Mouse (Mus musculus) hindbrain, embryonic 12.5 days (tissue): ENCODE measurements around the gene Pcyt2. TPM values are rescaled to one million over a fixed set of nuclear protein-coding genes. Genes with fewer than 3 reads are reported as not detected.

ENCODE experiments used
- microRNA-seq: library from miRNA; unstranded; fragments of <30 nt; microRNA quantifications from one replicate; pipeline ENCODE4, GENCODE M21; 2017
- polyA plus RNA-seq: library from polyadenylated mRNA; unstranded; fragments of >200 nt; fragmentation: Nextera tagmentation; extraction: Ambion mirVana; gene quantifications from 2 replicates; pipeline ENCODE4 v1.2.1, GENCODE M21; 2016

Pcyt2 gene
- polyA plus RNA-seq, 1 experiment from 2014 or later = 148 TPM

Small RNA genes lying within 50 kb of the gene (microRNA-seq; reads per million reads assigned to microRNA genes)
- gene Mir6936 = 3.8 reads per million, percentile 6 among the genes with 10 or more reads in this experiment

Other genes with a start within 250 kb of the Pcyt2 start
- 52.2 and 59.1 TPM in 2 replicates for gene Faap100, start 239.2 kb downstream of the Pcyt2 start, polyA plus RNA-seq
- gene Nploc4, start 180.2 kb downstream of the Pcyt2 start, polyA plus RNA-seq = 51.4 and 51.5 TPM in 2 replicates
- not detected in 2 replicates for gene Tspan10, start 175.3 kb downstream of the Pcyt2 start, polyA plus RNA-seq
- gene Pde6g, start 164.4 kb downstream of the Pcyt2 start, polyA plus RNA-seq = not detected in 2 replicates
- 10.6 and 11.3 TPM in 2 replicates for gene Oxld1, start 159.9 kb downstream of the Pcyt2 start, polyA plus RNA-seq
- 33.8 and 35.5 TPM in 2 replicates for gene Ccdc137, start 159.8 kb downstream of the Pcyt2 start, polyA plus RNA-seq
- 57.1 and 58.4 TPM in 2 replicates for gene Arl16, start 150.3 kb downstream of the Pcyt2 start, polyA plus RNA-seq
- 104 and 108 TPM in 2 replicates for gene Mrpl12, start 133.3 kb downstream of the Pcyt2 start, polyA plus RNA-seq
- gene Slc25a10, start 126.1 kb downstream of the Pcyt2 start, polyA plus RNA-seq = 37.7 and 38.0 TPM in 2 replicates
- gene Gcgr, start 87.2 kb downstream of the Pcyt2 start, polyA plus RNA-seq = 0.47 and 0.54 TPM in 2 replicates
- gene Mcrip1, start 68.2 kb downstream of the Pcyt2 start, polyA plus RNA-seq = 210 and 219 TPM in 2 replicates
- not detected in 2 replicates for gene Ppp1r27, start 66.8 kb downstream of the Pcyt2 start, polyA plus RNA-seq
- gene P4hb, start 44.7 kb downstream of the Pcyt2 start, polyA plus RNA-seq = 473 and 486 TPM in 2 replicates
- gene Arhgdia, start 36.3 kb downstream of the Pcyt2 start, polyA plus RNA-seq = 548 TPM in 2 replicates
- 539 and 588 TPM in 2 replicates for gene Alyref, start 19.6 kb downstream of the Pcyt2 start, polyA plus RNA-seq
- gene Anapc11, start 19.5 kb downstream of the Pcyt2 start, polyA plus RNA-seq = 153 and 170 TPM in 2 replicates
- gene Npb, start 9.5 kb downstream of the Pcyt2 start, polyA plus RNA-seq = 1.0 and 1.3 TPM in 2 replicates
- 43.9 and 50.0 TPM in 2 replicates for gene Sirt7, start 7.3 kb upstream of the Pcyt2 start, polyA plus RNA-seq
- gene Mafg, start 15.7 kb upstream of the Pcyt2 start, polyA plus RNA-seq = 40.1 TPM in 2 replicates
- 28.5 and 28.8 TPM in 2 replicates for gene Pycr1, start 25.8 kb upstream of the Pcyt2 start, polyA plus RNA-seq
- gene Myadml2, start 30.2 kb upstream of the Pcyt2 start, polyA plus RNA-seq = 0.39 and 0.60 TPM in 2 replicates
- gene Notum, start 43.2 kb upstream of the Pcyt2 start, polyA plus RNA-seq = 1.7 and 3.0 TPM in 2 replicates
- 144 and 151 TPM in 2 replicates for gene Aspscr1, start 55.0 kb upstream of the Pcyt2 start, polyA plus RNA-seq
- gene Cenpx, start 95.8 kb upstream of the Pcyt2 start, polyA plus RNA-seq = 106 and 113 TPM in 2 replicates
- 75.3 and 78.8 TPM in 2 replicates for gene Lrrc45, start 96.0 kb upstream of the Pcyt2 start, polyA plus RNA-seq
- 98.4 and 99.9 TPM in 2 replicates for gene Rac3, start 103.5 kb upstream of the Pcyt2 start, polyA plus RNA-seq
- 11.6 and 12.2 TPM in 2 replicates for gene Dcxr, start 109.3 kb upstream of the Pcyt2 start, polyA plus RNA-seq
- gene Cbr2, start 114.2 kb upstream of the Pcyt2 start, polyA plus RNA-seq = 1.6 and 2.6 TPM in 2 replicates
- gene Hmga1b, start 144.9 kb upstream of the Pcyt2 start, polyA plus RNA-seq = 3.0 and 4.0 TPM in 2 replicates
- gene Rfng, start 166.3 kb upstream of the Pcyt2 start, polyA plus RNA-seq = 68.5 and 70.1 TPM in 2 replicates
- gene Gps1, start 166.3 kb upstream of the Pcyt2 start, polyA plus RNA-seq = 223 and 232 TPM in 2 replicates
- gene Dus1l, start 178.5 kb upstream of the Pcyt2 start, polyA plus RNA-seq = 54.5 and 60.0 TPM in 2 replicates
- gene Fasn, start 206.6 kb upstream of the Pcyt2 start, polyA plus RNA-seq = 115 and 120 TPM in 2 replicates